Mouse (Mus musculus) heart, adult 2 months (tissue): Measurements from ENCODE around the gene Cdh5.

ENCODE experiments used
- CTCF ChIP-seq: fragments of 200-600 bp; IDR thresholded peaks from 2 replicates; pipeline ENCODE4 v1.8.1; 2022; ENCODE audit warnings: antibody characterized with exemption, mild to moderate bottlenecking, moderate library complexity
- POLR2A ChIP-seq: fragments of 200-500 bp; IDR thresholded peaks from 2 replicates; pipeline ENCODE4 v1.6.1; 2011; ENCODE audit warnings: mild to moderate bottlenecking, low read depth, low read length, control low read depth; ENCODE audit not compliant: insufficient read depth

DNA sequence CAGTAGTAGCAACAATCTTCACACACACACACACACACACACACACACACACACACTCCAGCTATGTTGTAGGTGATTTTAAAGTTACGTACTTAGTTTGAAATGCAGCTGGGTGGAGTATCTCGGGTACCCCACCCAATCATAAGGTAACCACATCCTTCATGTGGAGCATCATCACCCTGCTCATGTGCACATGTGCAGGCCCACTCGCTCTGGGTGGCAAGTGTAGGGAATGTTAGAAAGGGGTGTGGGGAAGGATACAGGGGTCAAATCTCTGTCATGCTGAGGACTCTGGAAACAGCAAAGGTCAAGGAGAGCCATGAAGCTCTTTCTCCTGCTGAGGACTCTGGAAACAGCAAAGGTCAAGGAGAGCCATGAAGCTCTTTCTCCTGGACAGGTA is 34.9 kb downstream of the Cdh5 start:
- no peak for TF ChIP-seq CTCF
- no peak for TF ChIP-seq POLR2A
